Mouse (Mus musculus): ENCODE results near the gene Lrrc49.

- TF ChIP-seq EP300 (IDR thresholded peaks at IDR 0.05) (no peak), CTCF (IDR thresholded peaks at IDR 0.05) (no peak)
These were observed 37.0 kb upstream of the Lrrc49 start for GRCm38 (mm10) chr9:60724968-60725367.

Data from lung, postnatal 0 days (tissue).